Mouse (Mus musculus): Measurements from ENCODE around the gene Ccnjl.

Gene Ccnjl

GRCm38 (mm10) chr11:43528078-43528682 lies 404 bp upstream of the Ccnjl start:
- DNase-seq, result no peak

DNA sequence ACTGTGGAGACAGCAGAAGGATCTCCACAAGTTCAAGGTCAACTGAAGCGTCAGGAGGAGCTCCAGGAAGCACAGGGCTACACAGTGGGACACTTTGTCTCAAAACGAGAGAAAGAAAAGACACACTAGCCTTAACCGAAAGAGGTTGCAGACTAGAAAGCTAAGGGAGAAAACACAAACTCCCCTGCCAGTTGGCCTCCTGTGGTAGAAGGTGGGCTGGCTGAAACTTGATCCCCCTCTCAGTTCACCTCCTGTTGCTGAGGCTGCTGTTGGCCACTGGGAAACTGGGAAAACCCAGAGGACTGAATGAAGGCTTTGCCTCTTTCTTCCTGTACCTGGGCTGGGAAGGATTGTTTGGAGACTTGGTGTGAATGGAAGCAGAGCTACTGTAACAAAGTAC lies 1.5 kb downstream of the Ccnjl start:
- DNase-seq, result no peak

- DNase-seq, result peak in 1 of 2 experiments; percentile 41
Observed at GRCm38 (mm10) chr11:43531619-43532018, 3.0 kb downstream of the Ccnjl start.

- no peak for DNase-seq
Observed at GRCm38 (mm10) chr11:43537074-43537473, 8.5 kb downstream of the Ccnjl start.

- no peak for DNase-seq
Observed at GRCm38 (mm10) chr11:43539863-43540262, 11.3 kb downstream of the Ccnjl start.

DNA sequence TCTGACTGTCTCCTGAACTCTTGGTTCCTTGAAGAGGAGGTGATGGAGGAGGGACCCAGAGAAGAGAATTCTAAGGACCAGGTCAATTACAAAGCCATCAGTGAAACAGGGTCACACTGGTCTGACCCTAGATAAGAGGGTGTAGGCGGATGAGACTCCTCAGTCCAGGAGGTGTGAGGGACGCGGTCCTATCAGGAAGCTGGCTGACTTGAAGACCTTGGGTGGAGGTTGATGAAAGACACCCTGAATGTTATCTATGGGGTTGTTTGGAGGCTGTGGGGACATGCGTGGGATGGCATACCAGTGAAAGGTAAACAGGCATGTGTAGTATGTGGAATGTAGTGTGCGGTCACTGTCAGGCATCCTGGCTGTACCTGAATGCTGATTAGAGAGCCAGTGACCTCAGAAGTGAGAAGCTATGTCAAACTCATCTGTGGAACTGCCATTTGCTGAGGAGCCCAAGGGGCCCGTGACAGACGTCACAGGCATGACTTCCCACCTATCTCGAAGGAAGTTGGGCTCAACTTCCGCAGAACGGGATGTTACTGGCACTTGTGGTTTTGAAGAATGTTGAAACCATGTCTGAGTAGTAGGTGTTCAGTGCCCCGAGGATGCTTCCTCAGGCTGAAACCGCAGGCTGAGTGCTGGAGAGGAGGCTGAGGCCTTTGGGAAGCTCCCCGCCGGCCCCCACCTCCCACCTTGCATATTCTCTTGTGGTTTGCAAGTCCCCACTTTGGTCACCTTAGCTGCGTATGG lies 15.3 kb downstream of the Ccnjl start:
- DNase-seq, result no peak

DNA sequence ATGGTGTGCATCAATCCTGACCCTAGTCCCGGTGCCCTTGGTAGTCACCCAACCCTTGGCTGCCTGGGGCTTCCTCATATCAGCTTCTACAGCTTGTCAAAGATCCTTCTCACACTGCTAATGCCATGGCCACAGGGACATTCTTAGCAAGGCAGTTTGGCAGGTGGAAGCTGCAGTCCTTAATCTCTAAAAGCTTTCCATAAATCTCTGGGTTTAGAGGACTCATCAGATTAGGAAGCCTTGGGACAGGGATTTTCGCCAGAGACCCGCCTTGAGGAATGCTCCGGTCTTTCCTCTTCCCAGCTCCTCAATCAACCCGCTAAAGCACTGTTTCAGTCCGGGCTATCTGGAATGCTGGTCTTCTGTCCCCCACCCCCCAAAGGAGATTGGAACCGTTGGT lies 16.2 kb downstream of the Ccnjl start:
- no peak for DNase-seq

DNA sequence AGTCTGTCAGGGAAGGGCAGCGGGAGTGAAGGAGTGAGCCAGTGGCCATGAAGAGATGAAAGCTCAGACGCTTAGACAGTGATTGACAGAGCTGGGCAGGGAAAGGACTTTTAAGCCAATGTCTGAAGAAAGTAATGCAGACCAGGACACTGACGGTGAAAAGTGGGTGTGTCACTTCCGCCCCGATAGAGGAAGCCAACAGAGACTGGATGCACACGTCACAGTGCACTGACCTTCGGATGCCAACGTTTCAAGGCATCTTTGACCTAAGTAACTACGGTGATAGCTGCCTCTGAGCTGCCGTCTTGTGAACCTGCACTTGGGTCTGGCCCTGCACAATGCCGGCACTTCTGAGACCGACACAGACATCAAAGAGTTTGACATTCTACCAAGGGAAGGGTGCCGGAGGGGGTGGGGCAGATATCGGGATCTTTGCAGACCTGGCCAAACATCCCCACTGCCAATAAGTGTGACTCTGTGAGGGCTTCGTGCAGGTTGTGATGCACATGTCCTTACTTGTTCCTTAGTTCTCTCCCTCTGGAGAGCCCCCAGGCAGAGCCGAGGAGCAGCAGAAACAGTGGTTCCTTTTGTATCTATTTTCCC lies 17.4 kb downstream of the Ccnjl start:
- DNase-seq, result no peak

GRCm38 (mm10) chr11:43546678-43547077 lies 18.1 kb downstream of the Ccnjl start:
- no peak for DNase-seq

DNA sequence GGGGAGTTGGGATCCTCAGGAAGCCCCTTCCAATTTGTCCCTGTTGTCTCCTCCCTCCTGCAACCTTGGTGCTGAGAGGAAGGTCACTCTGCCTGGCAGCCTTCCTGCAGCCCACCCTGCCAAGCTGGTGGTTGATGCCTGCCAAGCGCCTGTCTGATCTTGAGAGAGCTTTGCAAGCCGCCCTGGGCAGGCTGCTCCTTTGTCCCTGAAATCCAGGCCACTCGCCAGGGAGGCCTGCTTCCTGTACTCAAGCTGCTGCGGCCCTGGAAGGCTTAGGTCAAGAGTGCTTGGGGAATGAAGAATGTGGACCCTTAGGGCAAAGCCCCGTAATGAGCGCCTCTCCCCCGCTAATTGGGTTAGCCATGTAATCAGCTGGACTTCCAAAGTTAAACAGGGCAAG lies 19.6 kb downstream of the Ccnjl start:
- DNase-seq, result peak; percentile 96 to 97

GRCm38 (mm10) chr11:43548657-43549435 lies 20.3 kb downstream of the Ccnjl start:
- no peak for DNase-seq

DNA sequence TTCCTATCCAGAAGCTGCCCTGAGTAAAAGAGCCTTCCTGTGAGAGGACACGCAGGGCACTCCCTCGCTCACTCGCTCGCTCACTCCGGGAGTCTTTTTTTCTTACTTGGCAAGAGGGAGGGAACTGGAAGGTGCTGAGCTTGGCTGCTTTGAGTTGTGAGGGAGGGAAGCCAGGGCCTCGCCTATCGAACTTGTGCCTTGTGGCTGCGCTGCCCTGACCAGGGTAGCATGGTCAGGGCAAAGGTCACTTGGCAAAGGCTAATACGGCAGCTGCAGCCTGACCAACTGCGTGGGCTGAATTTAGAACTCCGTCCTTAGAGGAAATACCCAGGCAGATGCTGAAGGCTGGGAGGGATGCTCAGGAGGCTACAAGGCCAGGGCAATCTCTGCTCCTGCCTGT lies 21.1 kb downstream of the Ccnjl start:
- peak; percentile 45 to 57 for DNase-seq

DNA sequence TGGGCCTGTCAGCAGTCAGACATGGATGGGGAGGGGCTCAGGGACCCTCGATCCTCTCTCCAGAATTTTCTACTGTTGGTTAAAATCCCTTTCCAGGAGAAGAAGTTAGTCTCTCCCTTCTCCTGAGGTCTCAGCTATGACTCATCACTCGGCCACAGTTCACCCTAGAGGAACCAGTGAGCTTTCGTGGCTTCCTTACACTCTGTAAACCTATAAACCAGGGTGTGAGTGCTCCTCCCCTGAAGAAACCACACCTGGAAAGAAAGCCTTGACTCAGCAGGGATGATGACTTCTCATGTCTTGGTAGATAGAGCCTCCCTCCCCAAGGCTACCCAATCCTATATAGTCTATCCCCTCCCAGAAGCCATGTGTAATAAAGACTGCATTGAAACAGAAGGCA lies 23.2 kb downstream of the Ccnjl start:
- DNase-seq, result no peak

GRCm38 (mm10) chr11:43552675-43553074 lies 24.1 kb downstream of the Ccnjl start:
- peak in 1 of 2 experiments; percentile 28 for DNase-seq

DNA sequence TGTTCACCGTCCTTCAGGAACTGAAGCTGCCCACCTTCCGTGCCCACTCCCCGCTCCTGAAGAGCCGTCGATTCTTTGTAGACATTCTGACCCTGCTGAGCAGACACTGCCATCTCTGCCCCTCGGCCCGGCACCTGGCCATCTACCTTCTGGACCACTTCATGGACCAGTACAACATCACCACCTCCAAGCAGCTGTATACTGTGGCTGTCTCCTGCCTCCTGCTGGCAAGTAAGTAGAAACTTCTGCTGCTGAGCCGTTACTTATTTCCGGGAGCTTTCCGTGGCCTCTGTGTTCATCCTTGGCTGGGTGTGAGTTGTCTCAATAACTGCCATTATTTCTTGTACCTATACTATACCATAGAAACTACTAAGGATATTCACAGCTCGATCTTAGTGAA lies 28.0 kb downstream of the Ccnjl start:
- DNase-seq, result no peak

- no peak for DNase-seq
Observed at GRCm38 (mm10) chr11:43559515-43560292, 31.1 kb downstream of the Ccnjl start.

DNA sequence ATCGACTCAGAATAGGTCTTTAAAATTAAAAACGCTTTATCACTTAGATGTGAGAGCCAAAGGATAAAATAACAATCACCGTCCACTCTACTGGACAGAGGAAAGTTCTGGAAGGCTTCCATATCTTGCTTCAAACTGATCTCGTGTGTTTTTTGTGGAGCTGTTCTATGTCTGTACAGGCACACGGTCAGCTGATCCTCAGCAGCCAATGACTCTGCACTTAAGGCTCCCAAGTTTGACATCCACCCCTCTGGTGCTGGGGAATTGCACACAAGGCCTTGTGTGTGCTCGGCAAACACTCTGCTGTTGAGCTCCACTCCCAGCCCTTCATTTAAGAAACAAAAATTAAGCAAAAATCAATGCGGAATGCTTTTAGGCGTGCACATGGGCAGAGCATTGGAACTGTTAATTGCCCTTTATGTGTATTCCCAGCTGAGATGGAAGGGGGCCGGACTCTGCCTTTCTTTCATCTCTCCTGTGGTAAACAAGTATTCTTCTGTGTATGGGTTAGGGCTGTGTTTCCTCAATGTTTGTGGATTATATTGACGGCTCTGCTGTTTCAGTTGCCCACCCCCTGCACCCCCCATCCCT lies 35.2 kb downstream of the Ccnjl start:
- no peak for DNase-seq

DNA sequence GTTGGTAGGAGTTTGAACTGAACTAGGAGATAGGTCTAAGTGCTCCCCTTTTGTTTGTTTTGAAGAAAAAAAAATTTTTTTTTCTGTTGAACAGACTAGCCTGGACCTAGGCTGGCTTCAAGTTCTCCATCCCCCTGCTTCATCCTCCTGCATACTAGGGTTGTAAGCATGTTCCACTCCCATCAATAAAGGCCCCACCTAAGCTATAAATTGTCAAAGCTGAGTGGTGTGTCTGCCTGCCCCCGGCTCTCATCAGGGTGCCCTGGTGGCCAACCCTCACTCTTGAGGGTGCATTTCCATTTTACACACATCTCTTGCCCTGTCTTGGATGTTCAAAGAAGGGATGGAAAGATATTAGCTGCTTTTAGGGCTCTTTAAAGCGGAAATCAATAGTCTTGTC lies 36.8 kb downstream of the Ccnjl start:
- no peak for DNase-seq

DNA sequence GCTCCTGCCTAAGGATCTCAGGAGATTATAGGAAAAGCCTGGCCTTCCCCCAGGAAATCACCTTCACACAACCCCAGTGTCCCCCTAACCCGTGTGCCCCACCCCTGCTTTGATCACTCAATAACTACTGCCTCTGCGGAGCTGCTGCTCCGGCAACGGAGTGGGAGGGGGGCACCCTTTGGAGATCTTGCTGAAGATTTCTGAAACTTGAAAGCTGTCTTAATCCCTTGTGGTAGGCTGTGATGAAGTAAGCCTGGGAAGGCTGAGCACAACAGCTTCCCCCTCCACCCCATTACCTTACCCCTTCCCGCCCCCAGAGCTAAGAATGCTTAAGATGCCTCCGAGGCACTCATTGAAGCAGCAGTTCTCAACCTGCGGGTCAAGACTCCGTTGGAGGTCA lies 37.3 kb downstream of the Ccnjl start:
- no peak for DNase-seq

GRCm38 (mm10) chr11:43566696-43567095 lies 38.1 kb downstream of the Ccnjl start:
- DNase-seq, result peak in 1 of 2 experiments; percentile 60

DNA sequence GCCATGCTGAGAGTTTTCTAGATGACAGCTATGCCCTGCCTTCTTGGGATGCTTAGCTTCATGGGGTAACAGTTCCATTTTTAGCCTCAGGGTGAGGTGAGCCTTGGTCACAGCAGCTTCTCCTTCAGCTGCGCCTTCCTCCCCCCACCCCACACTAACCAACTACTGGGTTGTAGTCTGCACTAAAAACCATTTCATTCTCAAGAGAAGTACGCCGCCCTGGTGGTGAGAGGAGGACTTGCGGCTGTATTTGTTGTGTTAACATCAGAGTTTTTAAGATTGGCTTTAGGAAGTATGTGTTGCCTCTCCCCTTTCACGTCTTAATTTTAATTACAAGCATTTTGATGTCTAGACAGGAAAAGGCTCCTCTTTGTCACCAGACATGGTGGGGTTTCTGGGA lies 39.7 kb downstream of the Ccnjl start:
- DNase-seq, result peak in 1 of 2 experiments; percentile 74

DNA sequence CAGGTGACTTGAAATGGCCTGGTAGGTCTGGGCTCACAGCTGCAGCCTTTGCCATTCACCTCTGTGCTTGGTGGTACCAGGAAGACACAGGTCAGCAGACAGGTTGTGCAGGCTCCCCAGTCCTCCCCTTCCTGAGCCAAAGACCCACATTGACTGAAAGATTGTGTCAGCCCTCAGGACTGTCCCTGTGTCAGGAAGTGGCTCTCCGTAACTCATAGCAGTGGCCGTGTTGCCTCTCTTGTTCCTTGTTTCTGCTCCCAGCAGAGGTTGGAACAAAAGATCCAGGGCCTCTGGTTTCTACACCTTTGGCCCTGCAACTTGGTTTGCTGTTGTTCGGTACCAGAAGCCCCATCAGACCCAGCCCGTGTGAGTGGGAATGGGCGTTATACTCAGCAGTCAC lies 40.6 kb downstream of the Ccnjl start:
- no peak for DNase-seq
